Mouse (Mus musculus): ENCODE results near the gene Lamtor3. TPM values are rescaled to one million over a fixed set of nuclear protein-coding genes. Genes with fewer than 3 reads are reported as not detected.
"Not testable (repeated sequence)": the region's sequence is repeated elsewhere in the genome, so short reads cannot be mapped to it uniquely, and the experiment has no call there.

Lamtor3 gene
- polyA plus RNA-seq, 1 experiment from 2014 or later: 107 TPM

- no peak overlapping the region for H3K27ac ChIP-seq
- 54% methylated on average over 5 of the region's 5 CpGs for WGBS
- no peak overlapping the region for H3K4me3 ChIP-seq (replicated peaks)
- no peak overlapping the region for H3K4me2 ChIP-seq
- H3K9me3 ChIP-seq: no peaks in the 10 kb centered on the region
- no peaks in the 10 kb centered on the region for H3K36me3 ChIP-seq
- no peak overlapping the region for H3K9ac ChIP-seq
- no peak for ATAC-seq (ENCODE audit: insufficient read depth, low FRiP score, low read depth)
- H3K27me3 ChIP-seq (replicated peaks): no peaks in the 10 kb centered on the region
- peaks cover 4% of the 10 kb centered on the region; the same call in 1 of the 2 replicates for H3K4me1 ChIP-seq
These were observed 17.5 kb downstream of the Lamtor3 start for GRCm38 (mm10) chr3:137935570-137936525.

- 27% methylated on average over 6 of the region's 6 CpGs for WGBS
- Histone ChIP-seq H3K36me3 (no peaks in the 10 kb centered on the region), H3K4me1 (peaks cover 7% of the 10 kb centered on the region; the same call in 1 of the 2 replicates), H3K27me3 (replicated peaks) (no peaks in the 10 kb centered on the region), H3K9ac (no peak overlapping the region), H3K27ac (no peak overlapping the region), H3K9me3 (no peaks in the 10 kb centered on the region), H3K4me2 (no peak overlapping the region), H3K4me3 (replicated peaks) (no peak overlapping the region)
- no peak for ATAC-seq (ENCODE audit: insufficient read depth, low FRiP score, low read depth)
These were observed 18.2 kb downstream of the Lamtor3 start for GRCm38 (mm10) chr3:137936541-137936940.

GRCm38 (mm10) chr3:137938608-137939007 is 20.3 kb downstream of the Lamtor3 start:
- peak overlapping the region; percentile 18; the same call in 1 of the 2 replicates for H3K4me3 ChIP-seq (replicated peaks)
- H3K9me3 ChIP-seq: no peaks in the 10 kb centered on the region
- H3K4me2 ChIP-seq: peak overlapping the region; percentile 29; the same call in 1 of the 2 replicates
- H3K4me1 ChIP-seq: peaks cover 7% of the 10 kb centered on the region; the same call in 1 of the 2 replicates
- H3K9ac ChIP-seq: no peak overlapping the region
- H3K27ac ChIP-seq: no peak overlapping the region
- no peaks in the 10 kb centered on the region for H3K27me3 ChIP-seq (replicated peaks)
- ATAC-seq (ENCODE audit: insufficient read depth, low FRiP score, low read depth): 0 out of 2 replicates have a peak, but pooled peaks have one; percentile 28
- H3K36me3 ChIP-seq: no peaks in the 10 kb centered on the region
- WGBS: 56% methylated on average over 6 of the region's 6 CpGs

- Histone ChIP-seq H3K9ac (no peak overlapping the region), H3K27me3 (replicated peaks) (no peaks in the 10 kb centered on the region)
These were observed 22.5 kb downstream of the Lamtor3 start for GRCm38 (mm10) chr3:137940757-137941156.

GRCm38 (mm10) chr3:137941555-137941954 is 23.2 kb downstream of the Lamtor3 start:
- Histone ChIP-seq H3K9ac (no peak overlapping the region), H3K9me3 (no peaks in the 10 kb centered on the region), H3K4me3 (replicated peaks) (no peak overlapping the region), H3K4me2 (no peak overlapping the region), H3K27me3 (replicated peaks) (no peaks in the 10 kb centered on the region), H3K4me1 (peaks cover 7% of the 10 kb centered on the region; the same call in 1 of the 2 replicates), H3K36me3 (no peaks in the 10 kb centered on the region), H3K27ac (no peak overlapping the region)
- ATAC-seq (ENCODE audit: insufficient read depth, low FRiP score, low read depth): no peak

More at GRCm38 (mm10) chr3:137940757-137941156, 22.5 kb downstream of the Lamtor3 start:
- Histone ChIP-seq H3K4me2 (no peak overlapping the region), H3K36me3 (no peaks in the 10 kb centered on the region), H3K4me1 (peaks cover 7% of the 10 kb centered on the region; the same call in 1 of the 2 replicates), H3K4me3 (replicated peaks) (no peak overlapping the region), H3K27ac (0 out of 2 replicates have a peak overlapping the region, but pooled peaks have one; percentile 40), H3K9me3 (no peaks in the 10 kb centered on the region)
- ATAC-seq (ENCODE audit: insufficient read depth, low FRiP score, low read depth): peak; percentile 84
- 52% methylated on average over 4 of the region's 4 CpGs for WGBS

GRCm38 (mm10) chr3:137942098-137942622 is 23.9 kb downstream of the Lamtor3 start:
- no peak for ATAC-seq (ENCODE audit: insufficient read depth, low FRiP score, low read depth)
- H3K27ac ChIP-seq: no peak overlapping the region
- no peaks in the 10 kb centered on the region for H3K36me3 ChIP-seq
- H3K4me2 ChIP-seq: no peak overlapping the region
- no peak overlapping the region for H3K4me3 ChIP-seq (replicated peaks)
- H3K9ac ChIP-seq: no peak overlapping the region
- peaks cover 7% of the 10 kb centered on the region; the same call in 1 of the 2 replicates for H3K4me1 ChIP-seq
- H3K9me3 ChIP-seq: no peaks in the 10 kb centered on the region
- WGBS: 85% methylated on average over 12 of the region's 12 CpGs
- H3K27me3 ChIP-seq (replicated peaks): no peaks in the 10 kb centered on the region

DNA sequence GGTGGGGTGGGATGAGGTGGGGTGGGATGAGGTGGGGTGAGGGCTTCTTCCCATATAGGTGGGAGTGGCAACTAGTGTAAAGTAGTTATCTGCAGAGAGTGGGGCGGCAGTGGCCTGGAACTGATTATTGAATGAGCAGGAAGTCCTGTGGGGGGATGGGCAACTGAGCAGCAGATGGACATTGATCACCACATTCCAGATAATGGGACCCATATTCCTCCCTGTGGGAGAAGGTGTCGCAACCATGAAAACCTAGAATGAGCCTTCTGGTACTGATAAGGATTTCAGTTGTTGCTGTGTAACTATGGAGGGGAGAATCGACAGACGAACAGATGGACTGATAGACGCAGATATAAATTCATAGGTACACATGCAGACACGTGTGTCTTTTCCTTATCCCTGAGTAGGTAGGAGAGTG is 25.4 kb downstream of the Lamtor3 start:
- no peak overlapping the region for H3K4me3 ChIP-seq (replicated peaks)
- peak; percentile 24; the same call in 1 of the 2 replicates for ATAC-seq (ENCODE audit: insufficient read depth, low FRiP score, low read depth)
- H3K9me3 ChIP-seq: no peaks in the 10 kb centered on the region
- WGBS: 69% methylated on average over 6 of the region's 6 CpGs
- H3K4me2 ChIP-seq: no peak overlapping the region
- no peak overlapping the region for H3K27ac ChIP-seq
- no peaks in the 10 kb centered on the region for H3K36me3 ChIP-seq
- no peak overlapping the region for H3K9ac ChIP-seq
- no peaks in the 10 kb centered on the region for H3K27me3 ChIP-seq (replicated peaks)
- peaks cover 6% of the 10 kb centered on the region; the same call in 1 of the 2 replicates for H3K4me1 ChIP-seq

GRCm38 (mm10) chr3:137946827-137947226 is 28.5 kb downstream of the Lamtor3 start:
- no peak for ATAC-seq (ENCODE audit: insufficient read depth, low FRiP score, low read depth)
- Histone ChIP-seq H3K4me1 (no peaks in the 10 kb centered on the region), H3K4me3 (replicated peaks) (no peak overlapping the region), H3K36me3 (no peaks in the 10 kb centered on the region), H3K9ac (no peak overlapping the region), H3K4me2 (no peak overlapping the region), H3K27ac (no peak overlapping the region), H3K27me3 (replicated peaks) (no peaks in the 10 kb centered on the region), H3K9me3 (no peaks in the 10 kb centered on the region)
- 76% methylated on average over 3 of the region's 3 CpGs for WGBS

DNA sequence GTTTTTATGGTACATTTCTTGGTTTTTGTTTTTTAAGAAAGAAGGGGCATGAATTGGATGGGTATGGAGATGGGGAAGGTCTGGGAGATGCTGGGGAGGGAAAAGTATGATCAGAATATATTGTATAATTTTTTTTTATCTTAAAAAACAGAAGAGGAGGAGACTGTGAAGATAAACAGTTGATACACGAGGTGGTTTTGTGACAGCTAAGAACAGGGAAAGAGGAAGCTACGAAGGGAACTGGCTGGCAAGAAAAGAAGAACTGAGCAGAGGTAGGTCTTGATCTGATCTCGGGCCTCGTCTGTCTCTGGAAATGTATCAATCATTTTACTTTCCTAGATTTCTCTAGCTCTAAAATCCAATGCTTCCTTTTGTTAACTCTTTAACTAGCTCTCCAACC is 29.2 kb downstream of the Lamtor3 start:
- ATAC-seq (ENCODE audit: insufficient read depth, low FRiP score, low read depth): no peak
- Histone ChIP-seq H3K27me3 (replicated peaks) (no peaks in the 10 kb centered on the region), H3K36me3 (no peaks in the 10 kb centered on the region), H3K4me3 (replicated peaks) (no peak overlapping the region), H3K4me1 (peaks cover 4% of the 10 kb centered on the region; the same call in 1 of the 2 replicates), H3K9ac (no peak overlapping the region), H3K4me2 (no peak overlapping the region), H3K27ac (no peak overlapping the region), H3K9me3 (no peaks in the 10 kb centered on the region)
- 71% methylated on average over 4 of the region's 4 CpGs for WGBS

DNA sequence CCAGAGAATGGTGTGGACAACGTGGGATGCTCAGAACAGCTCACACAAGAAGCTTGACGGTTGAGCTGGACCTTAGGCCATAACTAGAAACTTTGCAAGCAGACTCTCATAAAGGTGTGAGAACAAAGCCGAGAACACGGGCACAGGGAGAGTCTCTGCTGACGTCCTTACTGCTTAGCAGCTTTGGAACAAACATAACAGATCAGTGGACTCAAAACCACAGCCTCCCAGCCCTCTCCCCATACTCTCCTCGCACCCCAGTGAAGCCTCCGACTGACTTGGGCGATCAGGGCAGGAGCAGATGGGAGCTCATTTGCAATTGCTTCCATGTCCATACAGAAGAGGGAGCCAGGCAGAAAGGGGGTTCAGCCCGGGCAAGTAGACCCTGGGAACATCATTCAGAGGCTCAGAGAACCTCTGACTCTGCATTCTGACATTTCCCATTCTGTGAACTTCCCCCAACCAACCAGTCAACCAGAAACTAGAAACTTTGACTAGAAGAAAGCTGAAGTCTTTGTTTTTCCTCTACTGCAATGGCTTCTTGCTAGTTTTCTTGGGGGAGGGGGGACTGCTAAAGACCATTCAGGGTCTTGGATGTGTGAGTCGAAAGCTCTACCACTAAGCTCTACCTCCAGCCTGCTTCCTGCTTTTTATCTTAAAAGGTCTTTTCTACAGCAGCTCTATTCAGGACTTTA is 32.0 kb downstream of the Lamtor3 start:
- 80% methylated on average over 10 of the region's 10 CpGs for WGBS
- Histone ChIP-seq H3K4me2 (no peak overlapping the region), H3K27me3 (replicated peaks) (no peaks in the 10 kb centered on the region), H3K9me3 (no peaks in the 10 kb centered on the region), H3K36me3 (no peaks in the 10 kb centered on the region), H3K9ac (no peak overlapping the region), H3K27ac (no peak overlapping the region), H3K4me3 (replicated peaks) (no peak overlapping the region), H3K4me1 (peaks cover 15% of the 10 kb centered on the region)
- no peak for ATAC-seq (ENCODE audit: insufficient read depth, low FRiP score, low read depth)

GRCm38 (mm10) chr3:137951302-137951701 is 33.0 kb downstream of the Lamtor3 start:
- H3K9ac ChIP-seq; H3K4me2 ChIP-seq; H3K9me3 ChIP-seq; H3K36me3 ChIP-seq; ATAC-seq (ENCODE audit: insufficient read depth, low FRiP score, low read depth); H3K27ac ChIP-seq; H3K27me3 ChIP-seq (replicated peaks); H3K4me3 ChIP-seq (replicated peaks): not testable (repeated sequence)
- peaks cover 19% of the 10 kb centered on the region for H3K4me1 ChIP-seq
- 89% methylated on average over 3 of the region's 3 CpGs for WGBS

Data from stomach, embryonic 15.5 days (tissue).